Mouse (Mus musculus) thymus, adult 2 months (tissue): ENCODE measurements around the gene Inmt. TPM values are rescaled to one million over a fixed set of nuclear protein-coding genes. Genes with fewer than 3 reads are reported as not detected.
A peak's percentile ranks its signal among the peaks of the same experiment; 100 is the strongest.
"Not testable (repeated sequence)": the region's sequence is repeated elsewhere in the genome, so short reads cannot be mapped to it uniquely, and the experiment has no call there.

ENCODE experiments used
- DNase-seq: peaks from one replicate; pipeline ENCODE4 v3.0.0; 2021
- H3K27ac ChIP-seq: fragments of 200-500 bp; 2 replicates; pipeline ENCODE4 v1.5.1; 2012; ENCODE audit warnings: low read length, control low read depth; ENCODE audit not compliant: control insufficient read depth, insufficient read depth
- H3K27me3 ChIP-seq: fragments of 200-500 bp; 2 replicates; pipeline ENCODE4 v1.6.1; 2012; ENCODE audit warnings: mild to moderate bottlenecking, low read length, moderate library complexity, mixed read lengths; ENCODE audit not compliant: control insufficient read depth, insufficient read depth
- H3K36me3 ChIP-seq: fragments of 200-500 bp; 2 replicates; pipeline ENCODE4 v1.6.1; 2012; ENCODE audit warnings: mild to moderate bottlenecking, low read length, moderate library complexity; ENCODE audit not compliant: control insufficient read depth, insufficient read depth
- H3K4me1 ChIP-seq: fragments of 200-500 bp; replicated peaks from 2 replicates; pipeline ENCODE4 v1.6.1; 2012; ENCODE audit warnings: low read length; ENCODE audit not compliant: control insufficient read depth, insufficient read depth
- H3K4me3 ChIP-seq: fragments of 200-500 bp; 2 replicates; pipeline ENCODE4 v1.5.1; 2012; ENCODE audit warnings: mild to moderate bottlenecking, low read length, control low read depth, moderate library complexity; ENCODE audit not compliant: control insufficient read depth, insufficient read depth
- CTCF ChIP-seq: fragments of 200-500 bp; IDR thresholded peaks from 2 replicates; pipeline ENCODE4 v1.5.1; 2012; ENCODE audit warnings: mild to moderate bottlenecking, control low read depth, low read length, moderate library complexity, borderline replicate concordance; ENCODE audit not compliant: control insufficient read depth, poor library complexity, insufficient read depth; ENCODE audit errors: extremely low read depth
- POLR2A ChIP-seq: fragments of 200-500 bp; IDR thresholded peaks from 2 replicates; pipeline ENCODE4 v1.6.1; 2012; ENCODE audit warnings: mild to moderate bottlenecking, low read length, control low read depth, moderate library complexity; ENCODE audit not compliant: control insufficient read depth, poor library complexity, insufficient read depth; ENCODE audit errors: extremely low read depth
- WGBS: fragments of 180-500 bp; shearing (Covaris S2); methylation state at CpG from one replicate; pipeline ENCODE4 v1.1.7; 2018; 5-methylcytosine and 5-hydroxymethylcytosine counted together
- polyA plus RNA-seq: library from polyadenylated mRNA; depleted of rRNA; stranded (reverse); fragments of >200 nt; gene quantifications from 2 replicates; pipeline ENCODE4 v1.2.3, GENCODE M21; 2012

Gene Inmt
- polyA plus RNA-seq, 1 experiment: 20.8 TPM

GRCm38 (mm10) chr6:55202913-55203910 lies 28.4 kb upstream of the Inmt start, which contains the start of gene Mindy4:
Mindy4 (plus strand) TSS chr6:55203383.
- peak; percentile 68 for DNase-seq
- peak within 1 kb of the TSS; percentile 53 for H3K4me3 ChIP-seq
- no peaks in the 10 kb centered on the region for H3K36me3 ChIP-seq
- TF ChIP-seq POLR2A (no peak), CTCF (no peak)
- H3K4me1 ChIP-seq: peaks cover 9% of the 10 kb centered on the region
- no peak within 1 kb of the TSS for H3K27ac ChIP-seq
- no peaks in the 10 kb centered on the region for H3K27me3 ChIP-seq
- 10% methylated on average over 33 of the region's 33 CpGs for WGBS

DNA sequence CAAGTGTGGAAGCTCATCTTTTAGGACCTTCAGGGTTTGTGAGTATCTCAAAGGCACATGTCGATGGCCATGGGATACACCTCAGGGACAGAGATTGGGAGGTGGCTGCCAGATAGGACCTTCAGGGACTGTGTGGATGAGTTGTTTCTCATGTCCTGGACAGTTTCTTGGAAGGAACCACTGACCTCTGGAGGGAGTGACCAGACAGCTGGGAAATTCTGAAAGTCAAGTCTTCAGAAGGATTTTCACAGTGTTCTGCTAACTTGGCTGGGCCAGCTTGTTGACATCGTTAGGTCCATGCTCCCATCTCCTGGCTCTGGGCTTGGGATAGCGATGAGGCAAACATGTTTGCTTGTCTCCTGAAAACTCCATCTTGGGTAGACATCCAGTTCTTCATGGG lies 24.2 kb upstream of the Inmt start:
- Histone ChIP-seq H3K4me1 (peaks cover 9% of the 10 kb centered on the region), H3K36me3 (no peaks in the 10 kb centered on the region), H3K4me3 (no peak overlapping the region), H3K27ac (no peak overlapping the region), H3K27me3 (no peaks in the 10 kb centered on the region)
- WGBS: 98% methylated on average over 3 of the region's 3 CpGs
- no peak for DNase-seq
- TF ChIP-seq POLR2A: no peak
- no peak for TF ChIP-seq CTCF

DNA sequence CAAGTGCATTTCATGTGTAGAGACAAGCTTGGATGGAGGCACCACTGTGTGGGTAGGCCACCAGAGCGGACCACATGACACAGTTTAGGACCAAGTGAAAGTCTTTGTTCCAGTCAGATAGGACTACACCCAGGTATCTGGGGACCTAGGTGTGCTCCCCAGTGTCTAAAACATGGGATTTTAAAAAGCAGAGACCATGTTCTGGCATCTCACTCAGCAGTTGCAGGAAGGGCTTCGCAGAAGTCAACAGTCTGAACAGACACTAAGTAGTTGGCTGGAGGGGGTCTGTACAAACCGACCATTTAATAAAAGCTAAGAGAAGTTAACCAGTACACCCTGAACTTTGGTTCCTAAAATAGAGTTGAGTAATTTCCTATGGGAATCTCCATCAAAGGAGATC lies 18.3 kb upstream of the Inmt start:
- no peak for DNase-seq
- Histone ChIP-seq H3K27ac (no peak overlapping the region), H3K27me3 (no peaks in the 10 kb centered on the region), H3K36me3 (no peaks in the 10 kb centered on the region), H3K4me1 (no peaks in the 10 kb centered on the region), H3K4me3 (no peak overlapping the region)
- no peak for TF ChIP-seq POLR2A
- TF ChIP-seq CTCF: no peak
- 97% methylated on average over 3 of the region's 3 CpGs for WGBS

- Histone ChIP-seq H3K4me1 (no peaks in the 10 kb centered on the region), H3K36me3 (no peaks in the 10 kb centered on the region), H3K4me3 (no peak overlapping the region), H3K27ac (no peak overlapping the region), H3K27me3 (no peaks in the 10 kb centered on the region)
- 77% methylated on average over 4 of the region's 4 CpGs for WGBS
- no peak for DNase-seq
- TF ChIP-seq POLR2A: no peak
- TF ChIP-seq CTCF: no peak
These were observed 16.7 kb upstream of the Inmt start for GRCm38 (mm10) chr6:55191537-55191936.

DNA sequence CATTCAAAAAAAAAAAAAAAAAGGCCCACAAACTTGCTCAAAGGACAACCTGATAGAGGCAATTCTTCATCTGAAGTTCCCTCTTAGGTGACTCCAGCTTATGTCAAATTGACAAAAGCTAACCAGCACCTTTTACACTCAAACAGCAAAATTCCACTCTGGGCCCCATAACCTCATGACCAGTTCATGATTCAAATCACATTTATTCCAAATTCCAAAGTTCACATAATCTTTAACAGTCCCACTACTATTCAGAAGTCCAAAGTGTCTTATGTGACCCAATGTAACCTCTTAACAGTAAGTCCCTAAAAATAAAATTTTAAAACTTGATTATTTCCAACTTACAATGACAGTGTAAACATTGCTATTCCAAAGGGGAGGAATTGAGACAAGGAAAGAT lies 14.6 kb upstream of the Inmt start:
- no peak for TF ChIP-seq CTCF
- TF ChIP-seq POLR2A: no peak

DNA sequence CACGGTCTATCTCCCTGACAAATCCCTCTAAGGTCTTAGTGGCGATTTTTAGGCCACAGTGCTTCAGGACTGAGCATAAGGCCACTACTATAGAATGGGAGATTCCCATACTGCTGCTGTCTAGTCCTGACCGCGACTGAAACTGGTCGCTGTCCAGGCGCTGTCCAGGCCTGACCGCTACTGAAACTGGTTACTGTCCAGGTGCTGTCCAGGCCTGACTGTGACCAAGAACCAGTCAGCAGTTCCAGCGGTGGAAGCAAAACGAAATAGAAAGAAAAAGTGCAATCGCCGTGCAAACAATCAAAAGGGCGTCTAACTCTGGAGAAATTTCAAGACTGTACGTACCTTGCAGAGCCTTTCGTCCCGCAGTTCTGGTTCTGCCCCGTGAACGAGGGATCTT lies 13.0 kb upstream of the Inmt start:
- H3K4me3 ChIP-seq, H3K36me3 ChIP-seq, DNase-seq, H3K27ac ChIP-seq, H3K27me3 ChIP-seq, H3K4me1 ChIP-seq: not testable (repeated sequence)
- WGBS: 97% methylated on average over 17 of the region's 17 CpGs

More for the DNA sequence above, 14.6 kb upstream of the Inmt start:
- DNase-seq: no peak
- no peaks in the 10 kb centered on the region for H3K36me3 ChIP-seq
- no peaks in the 10 kb centered on the region for H3K27me3 ChIP-seq
- no peak overlapping the region for H3K4me3 ChIP-seq
- no peaks in the 10 kb centered on the region for H3K4me1 ChIP-seq
- no peak overlapping the region for H3K27ac ChIP-seq
